Mouse (Mus musculus) liver, embryonic 16.5 days (tissue): ENCODE measurements around the gene Dnajb8. TPM values are rescaled to one million over a fixed set of nuclear protein-coding genes. Genes with fewer than 3 reads are reported as not detected.
A peak's percentile ranks its signal among the peaks of the same experiment; 100 is the strongest.

Experiments
- ATAC-seq: fragments of 200-750 bp; cut with Nextera tagmentation; 2 replicates; pipeline ENCODE4 v1.8.0; 2017; ENCODE audit warnings: low read depth, mild to moderate bottlenecking, moderate number of reproducible peaks, moderate library complexity
- H3K27ac ChIP-seq: fragments of 300-500 bp; sonication (generic); 2 replicates; pipeline ENCODE4 v1.5.1; 2014; ENCODE audit warnings: mild to moderate bottlenecking, low read length
- H3K27me3 ChIP-seq: fragments of 300-500 bp; sonication (generic); 2 replicates; pipeline ENCODE4 v1.6.1; 2014; ENCODE audit warnings: low read depth, low read length, mixed read lengths; ENCODE audit not compliant: control insufficient read depth, insufficient read depth
- H3K36me3 ChIP-seq: fragments of 300-500 bp; sonication (generic); 2 replicates; pipeline ENCODE4 v1.6.1; 2014; ENCODE audit warnings: mild to moderate bottlenecking; ENCODE audit not compliant: control insufficient read depth, insufficient read depth
- H3K4me1 ChIP-seq: fragments of 300-500 bp; sonication (generic); 2 replicates; pipeline ENCODE4 v1.6.1; 2014; ENCODE audit warnings: low read depth, low read length, mixed read lengths; ENCODE audit not compliant: control insufficient read depth
- H3K4me2 ChIP-seq: fragments of 300-500 bp; sonication (generic); 2 replicates; pipeline ENCODE4 v1.6.1; 2014; ENCODE audit warnings: low read depth, low read length, mixed read lengths
- H3K4me3 ChIP-seq: fragments of 300-500 bp; sonication (generic); 2 replicates; pipeline ENCODE4 v1.5.1; 2014; ENCODE audit warnings: low read depth, mild to moderate bottlenecking, low read length
- H3K9ac ChIP-seq: fragments of 300-500 bp; sonication (generic); 2 replicates; pipeline ENCODE4 v1.6.1; 2014; ENCODE audit warnings: low read depth, low read length
- H3K9me3 ChIP-seq: fragments of 300-500 bp; sonication (generic); replicated peaks from 2 replicates; pipeline ENCODE4 v1.6.1; 2016; ENCODE audit warnings: low read length; ENCODE audit not compliant: control insufficient read depth
- WGBS: fragments of 180-500 bp; shearing (Covaris S2); extraction: QIAGEN DNeasy Blood & Tissue Kit; methylation state at CpG from one replicate; pipeline ENCODE4 v1.1.7; 2014; ENCODE audit not compliant: insufficient replicate concordance; 5-methylcytosine and 5-hydroxymethylcytosine counted together
- polyA plus RNA-seq: library from polyadenylated mRNA; unstranded; fragments of >200 nt; fragmentation: Nextera tagmentation; extraction: Ambion mirVana; gene quantifications from 2 replicates; pipeline ENCODE4 v1.2.1, GENCODE M21; 2015

Dnajb8 gene
- polyA plus RNA-seq, 1 experiment from 2014 or later: not detected

GRCm38 (mm10) chr6:88198070-88198940 is 23.8 kb upstream of the Dnajb8 start:
- Histone ChIP-seq H3K36me3 (no peaks in the 10 kb centered on the region), H3K4me2 (peak overlapping the region; percentile 69), H3K27ac (no peak overlapping the region), H3K4me1 (peaks cover 47% of the 10 kb centered on the region), H3K27me3 (peaks cover 95% of the 10 kb centered on the region), H3K9me3 (no peaks in the 10 kb centered on the region), H3K9ac (no peak overlapping the region), H3K4me3 (peak overlapping the region; percentile 53)
- peak; percentile 59 for ATAC-seq
- under 1% methylated on average over 61 of the region's 62 CpGs for WGBS

GRCm38 (mm10) chr6:88199001-88199717 is 22.9 kb upstream of the Dnajb8 start:
- no peak overlapping the region for H3K27ac ChIP-seq
- H3K9ac ChIP-seq: no peak overlapping the region
- peaks cover 95% of the 10 kb centered on the region for H3K27me3 ChIP-seq
- H3K4me1 ChIP-seq: peaks cover 44% of the 10 kb centered on the region
- H3K4me2 ChIP-seq: peak overlapping the region; percentile 69
- ATAC-seq: no peak
- under 1% methylated on average over 39 of the region's 39 CpGs for WGBS
- no peaks in the 10 kb centered on the region for H3K36me3 ChIP-seq
- peak overlapping the region; percentile 53 for H3K4me3 ChIP-seq
- no peaks in the 10 kb centered on the region for H3K9me3 ChIP-seq

- ATAC-seq: no peak
- Histone ChIP-seq H3K36me3 (no peaks in the 10 kb centered on the region), H3K9ac (no peak overlapping the region), H3K27ac (no peak overlapping the region), H3K4me1 (peaks cover 43% of the 10 kb centered on the region), H3K4me3 (peak overlapping the region; percentile 53), H3K4me2 (peak overlapping the region; percentile 69), H3K9me3 (no peaks in the 10 kb centered on the region), H3K27me3 (peaks cover 94% of the 10 kb centered on the region)
- WGBS: 19% methylated on average over 50 of the region's 50 CpGs
Observed at GRCm38 (mm10) chr6:88199718-88200692, 22.1 kb upstream of the Dnajb8 start.

GRCm38 (mm10) chr6:88200693-88201609 is 21.1 kb upstream of the Dnajb8 start:
- no peak overlapping the region for H3K4me2 ChIP-seq

GRCm38 (mm10) chr6:88201926-88202700 is 20.0 kb upstream of the Dnajb8 start:
- Histone ChIP-seq H3K4me2 (peak overlapping the region; percentile 46; the same call in 1 of the 2 replicates), H3K9ac (no peak overlapping the region), H3K36me3 (no peaks in the 10 kb centered on the region), H3K27ac (no peak overlapping the region), H3K9me3 (no peaks in the 10 kb centered on the region), H3K4me1 (peaks cover 37% of the 10 kb centered on the region), H3K27me3 (peaks cover 78% of the 10 kb centered on the region), H3K4me3 (no peak overlapping the region)
- no peak for ATAC-seq
- 16% methylated on average over 15 of the region's 15 CpGs for WGBS

More at GRCm38 (mm10) chr6:88200693-88201609, 21.1 kb upstream of the Dnajb8 start:
- H3K36me3 ChIP-seq: no peaks in the 10 kb centered on the region
- peaks cover 43% of the 10 kb centered on the region for H3K4me1 ChIP-seq
- no peak for ATAC-seq
- WGBS: 37% methylated on average over 20 of the region's 20 CpGs
- H3K9me3 ChIP-seq: no peaks in the 10 kb centered on the region
- peaks cover 90% of the 10 kb centered on the region for H3K27me3 ChIP-seq
- H3K4me3 ChIP-seq: no peak overlapping the region
- H3K9ac ChIP-seq: no peak overlapping the region
- no peak overlapping the region for H3K27ac ChIP-seq

GRCm38 (mm10) chr6:88202921-88203690 is 19.0 kb upstream of the Dnajb8 start:
- Histone ChIP-seq H3K36me3 (no peaks in the 10 kb centered on the region), H3K4me2 (peak overlapping the region; percentile 46), H3K27me3 (peaks cover 68% of the 10 kb centered on the region), H3K4me3 (no peak overlapping the region), H3K9me3 (no peaks in the 10 kb centered on the region), H3K27ac (0 out of 2 replicates have a peak overlapping the region, but pooled peaks have one; percentile 15), H3K9ac (no peak overlapping the region), H3K4me1 (peaks cover 27% of the 10 kb centered on the region)
- ATAC-seq: peak; percentile 50
- 1% methylated on average over 24 of the region's 24 CpGs for WGBS

- no peak for ATAC-seq
- no peaks in the 10 kb centered on the region for H3K36me3 ChIP-seq
- H3K4me1 ChIP-seq: peaks cover 19% of the 10 kb centered on the region
- H3K4me3 ChIP-seq: no peak overlapping the region
- no peaks in the 10 kb centered on the region for H3K9me3 ChIP-seq
- 0 out of 2 replicates have a peak overlapping the region, but pooled peaks have one; percentile 46 for H3K4me2 ChIP-seq
- WGBS: 36% methylated on average over 10 of the region's 10 CpGs
- H3K9ac ChIP-seq: no peak overlapping the region
- 0 out of 2 replicates have a peak overlapping the region, but pooled peaks have one; percentile 15 for H3K27ac ChIP-seq
- H3K27me3 ChIP-seq: peaks cover 63% of the 10 kb centered on the region
Observed at GRCm38 (mm10) chr6:88203791-88204405, 18.2 kb upstream of the Dnajb8 start.
